Mouse (Mus musculus) ES-Bruce4 (cell line): ENCODE data around the gene Wdr82.

ENCODE experiments used
- EP300 ChIP-seq: IDR thresholded peaks from 2 replicates; pipeline ENCODE4 v1.6.1; 2011; ENCODE audit warnings: low read depth, low read length; ENCODE audit not compliant: insufficient read depth
- POLR2A ChIP-seq: IDR thresholded peaks from one replicate; pipeline ENCODE4 v1.8.1; 2011; ENCODE audit warnings: low read length; ENCODE audit not compliant: insufficient read depth

DNA sequence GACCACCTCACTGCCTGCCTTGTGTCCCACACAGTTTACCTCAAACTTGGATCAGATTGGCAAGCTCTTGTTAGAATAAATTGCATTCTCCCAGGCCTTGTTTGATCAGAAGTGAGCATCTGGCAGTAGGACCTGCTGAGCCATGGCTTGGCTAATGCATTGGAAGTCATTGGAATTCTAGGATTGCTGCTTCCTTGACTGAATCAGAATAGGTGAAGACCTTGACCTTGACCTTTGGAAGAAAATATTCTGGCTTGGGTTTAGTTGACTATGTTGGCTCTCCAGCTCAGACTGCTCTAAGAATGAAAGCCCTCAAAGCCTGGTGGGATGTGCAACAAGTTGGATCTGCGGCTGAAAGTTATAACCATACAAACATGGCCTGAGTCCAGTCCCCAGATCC is 20.6 kb downstream of the Wdr82 start:
- TF ChIP-seq EP300 (no peak), POLR2A (no peak)
